Comparison of ENCODE assay signal across 12 mouse cellular contexts in genomic region chr4:117587447-117587846, GRCm38 (mm10). TPM values are rescaled to one million over a fixed set of nuclear protein-coding genes. Genes with fewer than 3 reads are reported as not detected.
A peak's percentile ranks its signal among the peaks of the same experiment; 100 is the strongest.
DNase-seq lines count a peak whose midpoint lies in the region; ATAC-seq and TF ChIP-seq lines count a peak whose summit lies in the region.
"Had no signal": no experiment of that assay in that cellular context is flagged by ENCODE, and none has a peak within 500 bp of the region (broad histone marks: within the 10 kb centered on the region; RNA-seq: fewer than 3 reads in every experiment).

No protein-coding gene starts in this region.

- H3K27me3 ChIP-seq in heart, postnatal 0 days (ENCODE audit: control insufficient read depth, insufficient read depth, low read length): no peaks in the 10 kb centered on the region
- H3K27me3 ChIP-seq in heart, embryonic 11.5 days (ENCODE audit: control insufficient read depth, insufficient read depth, low read length): no peaks in the 10 kb centered on the region
- no peaks in the 10 kb centered on the region for H3K27me3 ChIP-seq in midbrain, embryonic 14.5 days (ENCODE audit: control insufficient read depth, insufficient read depth, low read length)
- H3K27me3 ChIP-seq in midbrain, embryonic 11.5 days (ENCODE audit: control insufficient read depth, insufficient read depth, low read length): 0 out of 2 replicates have a peak, but pooled peaks cover 4% of the 10 kb centered on the region
- no peaks in the 10 kb centered on the region for H3K27me3 ChIP-seq in hindbrain, embryonic 16.5 days (replicated peaks; ENCODE audit: control insufficient read depth, insufficient read depth, low read length)
- no peaks in the 10 kb centered on the region for H3K27me3 ChIP-seq in stomach, postnatal 0 days (ENCODE audit: control insufficient read depth, insufficient read depth, low read length)
- H3K27me3 ChIP-seq: liver, embryonic 15.5 days had no signal

- peaks cover 37% of the 10 kb centered on the region for H3K36me3 ChIP-seq in heart, postnatal 0 days (replicated peaks; ENCODE audit: control insufficient read depth, insufficient read depth, low read length)
- H3K36me3 ChIP-seq in heart, embryonic 11.5 days (ENCODE audit: control insufficient read depth, insufficient read depth, low read length): peaks cover 6% of the 10 kb centered on the region; the same call in 1 of the 2 replicates
- H3K36me3 ChIP-seq in midbrain, embryonic 14.5 days (ENCODE audit: control insufficient read depth, insufficient read depth, low read length): peaks cover 36% of the 10 kb centered on the region
- H3K36me3 ChIP-seq in midbrain, embryonic 11.5 days (ENCODE audit: control insufficient read depth, insufficient read depth, low read length): peaks cover 2% of the 10 kb centered on the region; the same call in 1 of the 2 replicates
- H3K36me3 ChIP-seq in hindbrain, embryonic 16.5 days (ENCODE audit: control insufficient read depth, insufficient read depth, low read length): peaks cover 19% of the 10 kb centered on the region; the same call in 1 of the 2 replicates
- H3K36me3 ChIP-seq in stomach, postnatal 0 days (ENCODE audit: control insufficient read depth, insufficient read depth, low read length): peaks cover 24% of the 10 kb centered on the region

- H3K4me3 ChIP-seq in heart, postnatal 0 days (ENCODE audit: low read depth, low read length): no peak overlapping the region
- no peak overlapping the region for H3K4me3 ChIP-seq in heart, embryonic 11.5 days (ENCODE audit: low read depth, low read length)
- no peak overlapping the region for H3K4me3 ChIP-seq in midbrain, embryonic 14.5 days (replicated peaks; ENCODE audit: low read depth, low read length)
- no peak overlapping the region for H3K4me3 ChIP-seq in midbrain, embryonic 11.5 days (ENCODE audit: low read depth, low read length)
- no peak overlapping the region for H3K4me3 ChIP-seq in hindbrain, embryonic 16.5 days (ENCODE audit: low read length)
- H3K4me3 ChIP-seq in stomach, postnatal 0 days (ENCODE audit: low read depth, low read length): no peak overlapping the region
- H3K4me3 ChIP-seq: liver, embryonic 15.5 days had no signal

- H3K9me3 ChIP-seq in heart, postnatal 0 days (replicated peaks; ENCODE audit: control insufficient read depth, low read length): no peaks in the 10 kb centered on the region
- H3K9me3 ChIP-seq in heart, embryonic 11.5 days (replicated peaks; ENCODE audit: control insufficient read depth, low read length): no peaks in the 10 kb centered on the region
- H3K9me3 ChIP-seq in midbrain, embryonic 14.5 days (ENCODE audit: control insufficient read depth, low read length): no peaks in the 10 kb centered on the region
- no peaks in the 10 kb centered on the region for H3K9me3 ChIP-seq in midbrain, embryonic 11.5 days (ENCODE audit: control insufficient read depth, low read length)
- no peaks in the 10 kb centered on the region for H3K9me3 ChIP-seq in hindbrain, embryonic 16.5 days (ENCODE audit: control insufficient read depth, low read length)
- H3K9me3 ChIP-seq in stomach, postnatal 0 days (ENCODE audit: control insufficient read depth, low read length): no peaks in the 10 kb centered on the region
- H3K9me3 ChIP-seq: liver, embryonic 15.5 days had no signal

- DNase-seq in heart, postnatal 0 days (ENCODE audit: low spot score): no peak
- DNase-seq in midbrain, embryonic 14.5 days: peak; percentile 61
- no peak for DNase-seq in midbrain, embryonic 11.5 days (ENCODE audit: low spot score, missing footprints)
- DNase-seq in stomach, postnatal 0 days (ENCODE audit: low spot score): peak; percentile 48
- DNase-seq in thymus, postnatal 14 days: no peak
- DNase-seq in cerebellum, adult 9-10 months: no peak
- DNase-seq: cerebellum, adult 9-11 months; layer of hippocampus, adult 9-11 months; thymus, postnatal 25 days had no signal

- WGBS in heart, postnatal 0 days: 40% methylated on average over 4 of the region's 4 CpGs
- 38% methylated on average over 4 of the region's 4 CpGs for WGBS in heart, embryonic 11.5 days (ENCODE audit: insufficient replicate concordance)
- 21% methylated on average over 4 of the region's 4 CpGs for WGBS in midbrain, embryonic 14.5 days
- WGBS in midbrain, embryonic 11.5 days: 27% methylated on average over 4 of the region's 4 CpGs
- WGBS in hindbrain, embryonic 16.5 days: 29% methylated on average over 4 of the region's 4 CpGs
- WGBS in stomach, postnatal 0 days: 37% methylated on average over 4 of the region's 4 CpGs

- no peak overlapping the region for H3K4me2 ChIP-seq in heart, postnatal 0 days (ENCODE audit: low read depth, low read length)
- H3K4me2 ChIP-seq in heart, embryonic 11.5 days: no peak overlapping the region
- no peak overlapping the region for H3K4me2 ChIP-seq in midbrain, embryonic 14.5 days (ENCODE audit: low read length)
- H3K4me2 ChIP-seq in midbrain, embryonic 11.5 days: no peak overlapping the region
- H3K4me2 ChIP-seq in hindbrain, embryonic 16.5 days (ENCODE audit: low read length): no peak overlapping the region
- no peak overlapping the region for H3K4me2 ChIP-seq in stomach, postnatal 0 days (replicated peaks; ENCODE audit: low read depth)
- H3K4me2 ChIP-seq: liver, embryonic 15.5 days had no signal

- no peak overlapping the region for H3K9ac ChIP-seq in heart, postnatal 0 days (replicated peaks; ENCODE audit: low read depth, low read length)
- no peak overlapping the region for H3K9ac ChIP-seq in heart, embryonic 11.5 days (ENCODE audit: low read depth, low read length)
- no peak overlapping the region for H3K9ac ChIP-seq in midbrain, embryonic 14.5 days (replicated peaks; ENCODE audit: low read length)
- no peak overlapping the region for H3K9ac ChIP-seq in midbrain, embryonic 11.5 days (ENCODE audit: low read length)
- H3K9ac ChIP-seq in hindbrain, embryonic 16.5 days (ENCODE audit: low read depth, low read length): no peak overlapping the region
- H3K9ac ChIP-seq in stomach, postnatal 0 days (ENCODE audit: low read length): no peak overlapping the region; the same call in 1 of the 2 replicates
- H3K9ac ChIP-seq: liver, embryonic 15.5 days had no signal

- TF ChIP-seq EP300 in heart, postnatal 0 days (IDR thresholded peaks at IDR 0.05; ENCODE audit: low read depth): no peak
- no peak for TF ChIP-seq EP300 in stomach, postnatal 0 days (optimal IDR thresholded peaks at IDR 0.05)

- no peaks in the 10 kb centered on the region for H3K4me1 ChIP-seq in heart, postnatal 0 days (ENCODE audit: control insufficient read depth, insufficient read depth)
- H3K4me1 ChIP-seq in heart, embryonic 11.5 days (ENCODE audit: control insufficient read depth, insufficient read depth, low read length): peaks cover 8% of the 10 kb centered on the region; the same call in 1 of the 2 replicates
- H3K4me1 ChIP-seq in midbrain, embryonic 14.5 days (ENCODE audit: control insufficient read depth, insufficient read depth, low read length): peaks cover 8% of the 10 kb centered on the region; the same call in 1 of the 2 replicates
- peaks cover 15% of the 10 kb centered on the region for H3K4me1 ChIP-seq in midbrain, embryonic 11.5 days (ENCODE audit: control insufficient read depth, insufficient read depth, low read length)
- peaks cover 3% of the 10 kb centered on the region for H3K4me1 ChIP-seq in hindbrain, embryonic 16.5 days (ENCODE audit: control insufficient read depth, insufficient read depth, low read depth, low read length)
- no peaks in the 10 kb centered on the region for H3K4me1 ChIP-seq in stomach, postnatal 0 days (replicated peaks; ENCODE audit: control insufficient read depth, insufficient read depth)
- H3K4me1 ChIP-seq: liver, embryonic 15.5 days had no signal

- TF ChIP-seq CTCF in heart, postnatal 0 days (IDR thresholded peaks at IDR 0.05; ENCODE audit: low read depth): peak; percentile 45
- peak; percentile 66 for TF ChIP-seq CTCF in stomach, postnatal 0 days (IDR thresholded peaks at IDR 0.05; ENCODE audit: low read depth)

- ATAC-seq in heart, postnatal 0 days (ENCODE audit: insufficient read depth, low read depth): no peak
- no peak for ATAC-seq in heart, embryonic 11.5 days (replicated peaks; ENCODE audit: insufficient number of reproducible peaks, low FRiP score, low TSS enrichment)
- ATAC-seq in midbrain, embryonic 14.5 days (ENCODE audit: low FRiP score, low TSS enrichment): no peak
- no peak for ATAC-seq in midbrain, embryonic 11.5 days (ENCODE audit: low FRiP score)
- ATAC-seq in hindbrain, embryonic 16.5 days: peak; percentile 63
- ATAC-seq in stomach, postnatal 0 days (ENCODE audit: low FRiP score, low TSS enrichment): 0 out of 2 replicates have a peak, but pooled peaks have one; percentile 50

- H3K27ac ChIP-seq in heart, postnatal 0 days (ENCODE audit: low read depth): no peak overlapping the region
- no peak overlapping the region for H3K27ac ChIP-seq in heart, embryonic 11.5 days (ENCODE audit: low read depth, low read length)
- no peak overlapping the region for H3K27ac ChIP-seq in midbrain, embryonic 14.5 days (replicated peaks; ENCODE audit: low read depth, low read length)
- H3K27ac ChIP-seq in midbrain, embryonic 11.5 days (ENCODE audit: low read depth, low read length): no peak overlapping the region
- H3K27ac ChIP-seq in hindbrain, embryonic 16.5 days (ENCODE audit: low read depth, low read length): no peak overlapping the region
- no peak overlapping the region for H3K27ac ChIP-seq in stomach, postnatal 0 days (replicated peaks)
- H3K27ac ChIP-seq: liver, embryonic 15.5 days had no signal

RNA-seq across cellular contexts. Expression of gene Eri3, which starts 37.3 kb away (rescaled TPM):
- total RNA-seq in heart, postnatal 0 days (2014; rRNA removed; ENCODE audit: low replicate concordance): 63.0 and 119 TPM in 2 replicates
- polyA plus RNA-seq in heart, postnatal 0 days (2015; fragmentation: Nextera tagmentation; extraction: Ambion mirVana): 97.8 and 101 TPM in 2 replicates
- polyA plus RNA-seq in heart, embryonic 11.5 days (2014; fragmentation: Nextera tagmentation; extraction: Ambion mirVana): 98.9 and 102 TPM in 2 replicates
- polyA plus RNA-seq in midbrain, embryonic 14.5 days (2014; fragmentation: Nextera tagmentation; extraction: Ambion mirVana): 267 and 284 TPM in 2 replicates
- 121 and 132 TPM in 2 replicates for polyA plus RNA-seq in midbrain, embryonic 11.5 days (2014; fragmentation: Nextera tagmentation; extraction: Ambion mirVana)
- 254 and 276 TPM in 2 replicates for polyA plus RNA-seq in hindbrain, embryonic 16.5 days (2015; fragmentation: Nextera tagmentation; extraction: Ambion mirVana)
- polyA plus RNA-seq in stomach, postnatal 0 days (2015; fragmentation: Nextera tagmentation; extraction: Ambion mirVana): 77.5 and 79.4 TPM in 2 replicates

Comparison
In these comparisons a context has a peak if more than half of its experiments do, and no peak if none do; other contexts are left out.
1. DNase-seq: peak in midbrain, embryonic 14.5 days (single experiment) and stomach, postnatal 0 days (single experiment); none in heart, postnatal 0 days (single experiment), midbrain, embryonic 11.5 days (single experiment), thymus, postnatal 14 days (single experiment) and cerebellum, adult 9-10 months (single experiment).
2. ATAC-seq: peak in hindbrain, embryonic 16.5 days (single experiment) and stomach, postnatal 0 days (single experiment); none in heart, postnatal 0 days (single experiment), heart, embryonic 11.5 days (single experiment), midbrain, embryonic 14.5 days (single experiment) and midbrain, embryonic 11.5 days (single experiment).